Mouse (Mus musculus) layer of hippocampus, adult 2 months (tissue): ENCODE measurements around the gene Mapk8ip1. TPM values are rescaled to one million over a fixed set of nuclear protein-coding genes. Genes with fewer than 3 reads are reported as not detected.

Experiments
- DNase-seq, 2 experiments: peaks; one replicate each; pipeline ENCODE4 v3.0.0; 2022; ENCODE audit warnings: low spot score in 2 of 2
- H3K27ac ChIP-seq: fragments of 200-600 bp; 2 replicates; pipeline ENCODE4 v1.8.1; 2022
- H3K4me3 ChIP-seq: fragments of 200-600 bp; 2 replicates; pipeline ENCODE4 v1.8.1; 2022; ENCODE audit warnings: mild to moderate bottlenecking
- CTCF ChIP-seq: fragments of 200-600 bp; conservative IDR thresholded peaks from 2 replicates; pipeline ENCODE4 v1.8.1; 2022; ENCODE audit warnings: antibody characterized with exemption, mild to moderate bottlenecking, moderate library complexity
- total RNA-seq, 2 experiments: library from RNA; stranded (reverse); gene quantifications; 2 replicates each; pipeline ENCODE4 v1.2.3; 2021

Mapk8ip1 gene
- total RNA-seq, 2 experiments from 2014 or later, result 338 to 354 TPM

GRCm38 (mm10) chr2:92384101-92384500 lies 17.0 kb downstream of the Mapk8ip1 start:
- H3K4me3 ChIP-seq, result no peak overlapping the region
- no peak for TF ChIP-seq CTCF
- no peak for DNase-seq
- H3K27ac ChIP-seq, result no peak overlapping the region

- H3K4me3 ChIP-seq, result no peak overlapping the region
- H3K27ac ChIP-seq, result no peak overlapping the region
- TF ChIP-seq CTCF, result no peak
- no peak for DNase-seq
Observed at GRCm38 (mm10) chr2:92382759-92383158, 18.3 kb downstream of the Mapk8ip1 start.

GRCm38 (mm10) chr2:92381901-92382588 lies 19.0 kb downstream of the Mapk8ip1 start, which contains the start of gene 1700029I15Rik:
Gene 1700029I15Rik (plus strand): TSS chr2:92382538.
- Histone ChIP-seq H3K4me3 (no peak within 1 kb of the TSS), H3K27ac (peak within 1 kb of the TSS; percentile 29; the same call in 1 of the 2 replicates)
- TF ChIP-seq CTCF, result no peak
- no peak for DNase-seq

GRCm38 (mm10) chr2:92381161-92381560 lies 19.9 kb downstream of the Mapk8ip1 start:
- no peak overlapping the region for H3K4me3 ChIP-seq
- no peak for DNase-seq
- TF ChIP-seq CTCF, result no peak
- H3K27ac ChIP-seq, result no peak overlapping the region; the same call in 1 of the 2 replicates

GRCm38 (mm10) chr2:92380495-92381050 lies 20.5 kb downstream of the Mapk8ip1 start:
- no peak overlapping the region for H3K4me3 ChIP-seq
- DNase-seq, result no peak
- no peak overlapping the region for H3K27ac ChIP-seq
- TF ChIP-seq CTCF, result no peak

GRCm38 (mm10) chr2:92379783-92380494 lies 21.1 kb downstream of the Mapk8ip1 start:
- no peak for DNase-seq
- H3K27ac ChIP-seq, result no peak overlapping the region
- H3K4me3 ChIP-seq, result no peak overlapping the region
- no peak for TF ChIP-seq CTCF

GRCm38 (mm10) chr2:92377320-92377719 lies 23.7 kb downstream of the Mapk8ip1 start:
- Histone ChIP-seq H3K4me3 (no peak overlapping the region), H3K27ac (no peak overlapping the region)
- DNase-seq, result no peak
- TF ChIP-seq CTCF, result no peak

- peak overlapping the region; percentile 94 for H3K4me3 ChIP-seq
- TF ChIP-seq CTCF, result no peak
Observed at GRCm38 (mm10) chr2:92376300-92376699, 24.8 kb downstream of the Mapk8ip1 start.

GRCm38 (mm10) chr2:92375788-92376187 lies 25.3 kb downstream of the Mapk8ip1 start:
- DNase-seq, result no peak
- TF ChIP-seq CTCF, result no peak
- H3K27ac ChIP-seq, result peak overlapping the region; percentile 93
- peak overlapping the region; percentile 94 for H3K4me3 ChIP-seq

More at GRCm38 (mm10) chr2:92376300-92376699, 24.8 kb downstream of the Mapk8ip1 start:
- DNase-seq, result no peak
- H3K27ac ChIP-seq, result no peak overlapping the region; the same call in 1 of the 2 replicates

GRCm38 (mm10) chr2:92375099-92375623 lies 25.9 kb downstream of the Mapk8ip1 start:
- peak; percentile 94 to 99 for DNase-seq
- peak; percentile 27 for TF ChIP-seq CTCF
- peak overlapping the region; percentile 93 for H3K27ac ChIP-seq
- peak overlapping the region; percentile 94 for H3K4me3 ChIP-seq

- TF ChIP-seq CTCF, result no peak
- H3K27ac ChIP-seq, result peak within 1 kb of the TSS; percentile 93
- peak within 1 kb of the TSS; percentile 94 for H3K4me3 ChIP-seq
- no peak for DNase-seq
Observed at GRCm38 (mm10) chr2:92374514-92374913, 26.5 kb downstream of the Mapk8ip1 start, which contains the start of the genes Pex16 and Large2. Gene Pex16 (plus strand): TSS chr2:92374676. Gene Large2 (minus strand): TSS chr2:92374869.

- no peak for TF ChIP-seq CTCF
- H3K4me3 ChIP-seq, result no peak overlapping the region
- no peak for DNase-seq
- no peak overlapping the region; the same call in 1 of the 2 replicates for H3K27ac ChIP-seq
Observed at GRCm38 (mm10) chr2:92373437-92373813, 27.6 kb downstream of the Mapk8ip1 start.
